Mouse (Mus musculus): ENCODE measurements around the gene Gm10318. TPM values are rescaled to one million over a fixed set of nuclear protein-coding genes. Genes with fewer than 3 reads are reported as not detected.

Gm10318 gene
- polyA plus RNA-seq (2014; fragmentation: Nextera tagmentation; extraction: Ambion mirVana), result not detected in 2 replicates

DNA sequence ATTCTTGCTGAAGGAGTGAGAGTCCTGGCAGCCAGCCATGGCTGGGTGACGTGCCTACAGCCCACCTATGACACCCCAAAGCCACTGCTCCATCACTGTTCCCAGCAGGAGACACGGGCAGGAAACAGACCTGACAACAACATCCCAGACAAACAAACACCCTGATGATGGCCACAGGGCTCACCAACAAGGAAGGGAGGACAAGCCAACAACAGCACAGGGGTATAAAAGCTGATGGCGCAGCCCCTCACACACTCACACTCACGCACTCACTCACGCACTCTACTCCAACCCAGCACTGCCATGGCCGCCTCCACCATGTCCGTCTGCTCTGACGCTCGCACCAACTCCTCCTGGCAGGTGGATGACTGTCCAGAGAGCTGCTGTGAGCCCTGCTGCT lies at the start of gene Gm10318:
TSS of gene Gm10318 (plus strand) at position 301 of the 400 bp plus-strand sequence.
- Histone ChIP-seq H3K9ac (ENCODE audit: low read depth, low read length) (no peak within 1 kb of the TSS), H3K36me3 (ENCODE audit: control insufficient read depth, insufficient read depth, low read length) (no peaks in the 10 kb centered on the region), H3K27me3 (replicated peaks; ENCODE audit: control insufficient read depth, insufficient read depth, low read length) (no peaks in the 10 kb centered on the region), H3K9me3 (ENCODE audit: control insufficient read depth, low read length) (no peaks in the 10 kb centered on the region), H3K4me2 (no peak within 1 kb of the TSS), H3K27ac (ENCODE audit: low read depth, low read length) (no peak within 1 kb of the TSS), H3K4me3 (ENCODE audit: low read depth, low read length) (no peak within 1 kb of the TSS), H3K4me1 (replicated peaks; ENCODE audit: control insufficient read depth, insufficient read depth, low read length) (no peaks in the 10 kb centered on the region)
- 67% methylated on average over 9 of the region's 9 CpGs for WGBS
- DNase-seq (ENCODE audit: low spot score) (no peak), ATAC-seq (replicated peaks; ENCODE audit: low FRiP score) (no peak)

DNA sequence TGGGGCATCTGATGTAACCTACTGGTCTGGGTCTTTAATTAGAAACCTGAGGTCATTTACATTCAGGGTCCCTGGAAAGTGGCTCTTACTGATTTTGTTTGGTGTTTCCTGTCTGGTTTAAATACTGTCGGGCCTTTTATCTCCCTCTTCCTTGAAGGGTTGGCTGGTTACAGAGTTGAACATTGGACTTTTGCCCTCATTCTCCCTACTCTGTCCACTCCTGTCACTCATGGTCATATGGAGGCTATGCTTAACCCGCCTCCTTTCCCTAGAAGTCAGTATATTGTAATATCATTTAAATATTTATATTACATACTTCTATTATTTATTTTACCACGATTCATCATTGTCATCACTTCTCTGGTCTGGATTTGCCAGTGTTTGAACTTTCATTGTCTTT lies 48.6 kb upstream of the Gm10318 start:
- Histone ChIP-seq H3K4me3 (ENCODE audit: low read depth, low read length) (no peak overlapping the region), H3K27ac (ENCODE audit: low read depth, low read length) (no peak overlapping the region), H3K9me3 (ENCODE audit: control insufficient read depth, low read length) (no peaks in the 10 kb centered on the region), H3K9ac (ENCODE audit: low read depth, low read length) (no peak overlapping the region), H3K27me3 (replicated peaks; ENCODE audit: control insufficient read depth, insufficient read depth, low read length) (no peaks in the 10 kb centered on the region), H3K4me1 (replicated peaks; ENCODE audit: control insufficient read depth, insufficient read depth, low read length) (no peaks in the 10 kb centered on the region), H3K36me3 (ENCODE audit: control insufficient read depth, insufficient read depth, low read length) (no peaks in the 10 kb centered on the region), H3K4me2 (no peak overlapping the region)
- WGBS, result 55% methylated on average over 3 of the region's 3 CpGs
- ATAC-seq (replicated peaks; ENCODE audit: low FRiP score) (no peak), DNase-seq (ENCODE audit: low spot score) (no peak)

DNA sequence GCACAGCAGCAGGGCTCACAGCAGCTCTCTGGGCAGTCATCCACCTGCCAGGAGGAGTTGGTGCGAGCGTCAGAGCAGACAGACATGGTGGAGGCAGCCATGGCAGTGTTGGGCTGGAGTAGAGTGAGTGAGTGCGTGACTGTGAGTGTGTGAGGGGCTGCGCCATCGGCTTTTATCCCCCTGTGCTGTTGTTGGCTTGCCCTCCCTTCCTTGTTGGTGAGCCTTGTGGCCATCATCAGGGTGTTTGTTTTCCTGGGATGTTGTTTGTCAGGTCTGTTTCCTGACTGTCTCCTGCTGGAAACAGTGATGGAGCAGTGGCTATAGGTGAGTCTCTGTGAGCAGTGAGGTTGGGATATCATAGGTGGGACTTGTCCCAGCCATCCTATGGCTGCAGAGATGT lies 40.9 kb upstream of the Gm10318 start, which contains the start of gene Gm9507:
TSS of gene Gm9507 (minus strand) at position 101 of the 400 bp plus-strand sequence.
- no peak within 1 kb of the TSS for H3K4me3 ChIP-seq (ENCODE audit: low read depth, low read length)
- no peaks in the 10 kb centered on the region for H3K27me3 ChIP-seq (replicated peaks; ENCODE audit: control insufficient read depth, insufficient read depth, low read length)
- H3K9me3 ChIP-seq (ENCODE audit: control insufficient read depth, low read length), result no peaks in the 10 kb centered on the region
- ATAC-seq (replicated peaks; ENCODE audit: low FRiP score), result no peak
- no peaks in the 10 kb centered on the region for H3K36me3 ChIP-seq (ENCODE audit: control insufficient read depth, insufficient read depth, low read length)
- no peak within 1 kb of the TSS for H3K4me2 ChIP-seq
- no peak within 1 kb of the TSS for H3K9ac ChIP-seq (ENCODE audit: low read depth, low read length)
- 70% methylated on average over 5 of the region's 5 CpGs for WGBS
- H3K27ac ChIP-seq (ENCODE audit: low read depth, low read length), result no peak within 1 kb of the TSS
- no peak for DNase-seq (ENCODE audit: low spot score)
- H3K4me1 ChIP-seq (replicated peaks; ENCODE audit: control insufficient read depth, insufficient read depth, low read length), result no peaks in the 10 kb centered on the region

DNA sequence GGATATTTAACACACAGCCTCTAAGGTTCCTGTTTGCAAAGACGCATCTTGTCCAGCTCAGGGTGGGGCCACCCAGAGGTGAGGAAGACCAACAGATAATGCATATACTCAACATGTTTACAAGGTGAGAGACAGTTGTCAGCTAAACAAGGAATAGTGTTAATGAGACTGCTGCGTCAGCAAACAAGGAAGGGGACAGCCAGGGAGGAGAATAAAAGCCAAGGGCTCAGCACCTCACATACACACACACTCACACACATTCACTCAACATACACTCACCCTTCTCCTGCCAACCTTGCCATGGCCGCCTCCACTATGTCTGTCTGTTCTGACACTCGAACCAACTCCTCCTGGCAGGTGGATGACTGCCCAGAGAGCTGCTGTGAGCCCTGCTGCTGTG lies 38.3 kb upstream of the Gm10318 start, which contains the start of gene Gm2696:
TSS of gene Gm2696 (plus strand) at position 301 of the 400 bp plus-strand sequence.
- no peak for DNase-seq (ENCODE audit: low spot score)
- 38% methylated on average over 4 of the region's 4 CpGs for WGBS
- no peak within 1 kb of the TSS for H3K27ac ChIP-seq (ENCODE audit: low read depth, low read length)
- H3K4me2 ChIP-seq, result no peak within 1 kb of the TSS
- H3K9ac ChIP-seq (ENCODE audit: low read depth, low read length), result no peak within 1 kb of the TSS
- H3K4me1 ChIP-seq (replicated peaks; ENCODE audit: control insufficient read depth, insufficient read depth, low read length), result no peaks in the 10 kb centered on the region
- H3K4me3 ChIP-seq (ENCODE audit: low read depth, low read length), result no peak within 1 kb of the TSS
- ATAC-seq (replicated peaks; ENCODE audit: low FRiP score), result no peak
- H3K27me3 ChIP-seq (replicated peaks; ENCODE audit: control insufficient read depth, insufficient read depth, low read length), result no peaks in the 10 kb centered on the region
- H3K9me3 ChIP-seq (ENCODE audit: control insufficient read depth, low read length), result no peaks in the 10 kb centered on the region
- H3K36me3 ChIP-seq (ENCODE audit: control insufficient read depth, insufficient read depth, low read length), result no peaks in the 10 kb centered on the region

DNA sequence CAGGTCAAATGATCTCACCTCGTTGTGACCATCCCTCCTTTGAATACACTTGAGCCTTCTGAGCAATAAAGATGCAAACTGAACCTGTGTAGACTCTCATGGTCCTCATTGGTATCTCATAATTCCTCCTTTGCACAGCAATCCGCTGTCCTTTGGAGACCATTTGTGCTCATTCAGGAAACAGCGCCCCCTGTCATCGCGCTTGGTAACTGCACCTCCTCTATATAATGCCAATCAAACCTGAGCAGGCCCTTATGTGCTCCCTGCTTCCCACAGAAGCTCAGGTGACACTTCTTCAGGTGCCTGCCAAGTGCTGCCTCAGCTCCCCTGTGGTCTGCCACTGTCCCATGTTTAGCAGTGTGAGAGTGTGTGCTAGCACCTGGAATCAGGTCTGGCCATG lies 37.1 kb upstream of the Gm10318 start:
- no peak overlapping the region for H3K27ac ChIP-seq (ENCODE audit: low read depth, low read length)
- DNase-seq (ENCODE audit: low spot score) (no peak), ATAC-seq (replicated peaks; ENCODE audit: low FRiP score) (no peak)
- H3K27me3 ChIP-seq (replicated peaks; ENCODE audit: control insufficient read depth, insufficient read depth, low read length), result no peaks in the 10 kb centered on the region
- no peaks in the 10 kb centered on the region for H3K4me1 ChIP-seq (replicated peaks; ENCODE audit: control insufficient read depth, insufficient read depth, low read length)
- WGBS, result 23% methylated on average over 5 of the region's 5 CpGs
- no peak overlapping the region for H3K4me2 ChIP-seq
- no peaks in the 10 kb centered on the region for H3K36me3 ChIP-seq (ENCODE audit: control insufficient read depth, insufficient read depth, low read length)
- no peak overlapping the region for H3K9ac ChIP-seq (ENCODE audit: low read depth, low read length)
- H3K9me3 ChIP-seq (ENCODE audit: control insufficient read depth, low read length), result no peaks in the 10 kb centered on the region
- no peak overlapping the region for H3K4me3 ChIP-seq (ENCODE audit: low read depth, low read length)

DNA sequence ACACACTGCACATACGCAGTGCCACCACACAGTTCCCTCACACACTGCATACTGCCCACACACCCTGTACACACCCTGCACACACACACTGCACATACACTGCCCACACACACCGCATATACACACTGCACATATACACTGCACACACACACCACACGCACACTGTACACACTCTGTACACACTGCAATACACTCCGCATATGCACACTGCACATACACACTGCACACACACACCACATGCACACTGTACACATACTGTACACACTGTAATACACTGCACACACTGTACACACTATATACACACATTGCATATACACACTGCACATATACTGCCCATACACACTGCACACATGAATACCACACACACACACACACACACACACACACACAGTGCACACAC lies 34.1 kb upstream of the Gm10318 start:
- H3K4me3 ChIP-seq (ENCODE audit: low read depth, low read length), result no peak overlapping the region
- DNase-seq (ENCODE audit: low spot score), result no peak
- H3K27ac ChIP-seq (ENCODE audit: low read depth, low read length), result no peak overlapping the region
- H3K9me3 ChIP-seq (ENCODE audit: control insufficient read depth, low read length), result no peaks in the 10 kb centered on the region
- WGBS, result 83% methylated on average over 4 of the region's 4 CpGs
- no peak overlapping the region for H3K4me2 ChIP-seq
- no peak overlapping the region for H3K9ac ChIP-seq (ENCODE audit: low read depth, low read length)
- H3K4me1 ChIP-seq (replicated peaks; ENCODE audit: control insufficient read depth, insufficient read depth, low read length), result no peaks in the 10 kb centered on the region
- no peak for ATAC-seq (replicated peaks; ENCODE audit: low FRiP score)
- H3K36me3 ChIP-seq (ENCODE audit: control insufficient read depth, insufficient read depth, low read length), result no peaks in the 10 kb centered on the region
- H3K27me3 ChIP-seq (replicated peaks; ENCODE audit: control insufficient read depth, insufficient read depth, low read length), result no peaks in the 10 kb centered on the region

DNA sequence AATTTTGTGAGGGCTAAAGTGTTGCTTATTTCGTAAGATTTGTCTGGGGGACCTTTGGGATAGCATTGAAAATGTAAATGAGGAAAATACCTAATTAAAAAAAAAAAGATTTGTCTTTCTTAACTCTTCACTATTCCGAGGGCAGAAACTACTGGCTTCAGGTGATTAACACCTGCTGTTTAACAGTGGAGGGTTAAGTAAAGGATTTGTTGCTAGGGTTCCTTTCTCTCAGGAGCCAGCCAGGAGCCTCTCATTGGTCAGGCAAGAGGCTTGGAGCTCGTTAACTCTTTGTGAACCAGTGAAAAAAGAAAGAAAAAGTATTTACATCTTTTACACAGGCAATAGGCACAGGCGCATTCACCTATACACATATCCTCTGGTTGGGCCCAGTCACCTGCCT lies 33.5 kb upstream of the Gm10318 start:
- H3K36me3 ChIP-seq (ENCODE audit: control insufficient read depth, insufficient read depth, low read length), result no peaks in the 10 kb centered on the region
- H3K9me3 ChIP-seq (ENCODE audit: control insufficient read depth, low read length), result no peaks in the 10 kb centered on the region
- no peaks in the 10 kb centered on the region for H3K4me1 ChIP-seq (replicated peaks; ENCODE audit: control insufficient read depth, insufficient read depth, low read length)
- WGBS, result 53% methylated on average over 4 of the region's 4 CpGs
- no peak overlapping the region for H3K4me3 ChIP-seq (ENCODE audit: low read depth, low read length)
- H3K9ac ChIP-seq (ENCODE audit: low read depth, low read length), result no peak overlapping the region
- no peak overlapping the region for H3K4me2 ChIP-seq
- no peak for DNase-seq (ENCODE audit: low spot score)
- ATAC-seq (replicated peaks; ENCODE audit: low FRiP score), result no peak
- no peak overlapping the region for H3K27ac ChIP-seq (ENCODE audit: low read depth, low read length)
- no peaks in the 10 kb centered on the region for H3K27me3 ChIP-seq (replicated peaks; ENCODE audit: control insufficient read depth, insufficient read depth, low read length)

DNA sequence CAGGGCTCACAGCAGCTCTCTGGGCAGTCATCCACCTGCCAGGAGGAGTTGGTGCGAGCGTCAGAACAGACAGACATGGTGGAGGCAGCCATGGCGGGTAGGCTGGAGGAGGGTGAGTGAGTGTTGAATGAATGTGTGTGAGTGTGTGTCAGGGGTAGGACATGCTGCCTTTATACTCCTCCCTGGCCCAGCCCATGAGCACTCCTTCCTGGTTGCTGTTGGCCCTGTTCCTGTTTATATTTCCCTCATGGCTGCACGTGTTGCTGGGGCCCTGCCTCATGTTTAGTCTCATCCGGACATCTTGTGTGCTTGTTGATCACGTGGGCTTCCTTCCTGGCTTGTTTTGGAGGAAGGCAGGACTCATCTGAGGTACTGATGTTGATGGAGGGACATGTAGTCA lies 25.7 kb upstream of the Gm10318 start, which contains the start of gene Krtap10-4:
TSS of gene Krtap10-4 (minus strand) at position 145 of the 400 bp plus-strand sequence.
- Histone ChIP-seq H3K27me3 (replicated peaks; ENCODE audit: control insufficient read depth, insufficient read depth, low read length) (no peaks in the 10 kb centered on the region), H3K4me2 (no peak within 1 kb of the TSS), H3K4me3 (ENCODE audit: low read depth, low read length) (no peak within 1 kb of the TSS), H3K9ac (ENCODE audit: low read depth, low read length) (no peak within 1 kb of the TSS), H3K4me1 (replicated peaks; ENCODE audit: control insufficient read depth, insufficient read depth, low read length) (no peaks in the 10 kb centered on the region), H3K36me3 (ENCODE audit: control insufficient read depth, insufficient read depth, low read length) (no peaks in the 10 kb centered on the region), H3K27ac (ENCODE audit: low read depth, low read length) (no peak within 1 kb of the TSS), H3K9me3 (ENCODE audit: control insufficient read depth, low read length) (no peaks in the 10 kb centered on the region)
- no peak for DNase-seq (ENCODE audit: low spot score)
- 63% methylated on average over 6 of the region's 6 CpGs for WGBS
- ATAC-seq (replicated peaks; ENCODE audit: low FRiP score), result no peak

DNA sequence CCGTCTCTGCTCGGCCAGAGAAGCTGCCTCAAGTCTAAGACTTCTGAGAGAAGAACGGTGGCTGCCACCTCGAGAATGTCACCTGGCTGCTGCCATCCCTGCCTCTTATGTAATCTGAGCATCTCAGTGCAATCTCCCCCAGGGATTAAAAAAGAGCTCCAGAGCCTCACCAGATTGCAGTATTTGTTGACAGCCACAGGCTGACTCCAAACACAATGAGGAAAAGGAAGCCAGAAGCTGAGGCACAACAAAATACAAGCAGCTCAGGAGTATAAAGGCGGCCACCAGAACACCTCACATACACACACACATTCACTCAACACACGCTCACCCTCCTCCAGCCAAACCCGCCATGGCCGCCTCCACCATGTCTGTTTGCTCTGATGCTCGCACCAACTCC lies 17.0 kb upstream of the Gm10318 start, which contains the start of gene Krtap10-10:
TSS of gene Krtap10-10 (plus strand) at position 301 of the 400 bp plus-strand sequence.
- DNase-seq (ENCODE audit: low spot score) (no peak), ATAC-seq (replicated peaks; ENCODE audit: low FRiP score) (no peak)
- WGBS, result 65% methylated on average over 9 of the region's 9 CpGs
- H3K36me3 ChIP-seq (ENCODE audit: control insufficient read depth, insufficient read depth, low read length), result no peaks in the 10 kb centered on the region
- no peak within 1 kb of the TSS for H3K4me2 ChIP-seq
- H3K9me3 ChIP-seq (ENCODE audit: control insufficient read depth, low read length), result no peaks in the 10 kb centered on the region
- H3K27me3 ChIP-seq (replicated peaks; ENCODE audit: control insufficient read depth, insufficient read depth, low read length), result no peaks in the 10 kb centered on the region
- H3K27ac ChIP-seq (ENCODE audit: low read depth, low read length), result no peak within 1 kb of the TSS
- no peaks in the 10 kb centered on the region for H3K4me1 ChIP-seq (replicated peaks; ENCODE audit: control insufficient read depth, insufficient read depth, low read length)
- H3K4me3 ChIP-seq (ENCODE audit: low read depth, low read length), result no peak within 1 kb of the TSS
- no peak within 1 kb of the TSS for H3K9ac ChIP-seq (ENCODE audit: low read depth, low read length)

All from liver, embryonic 11.5 days (tissue).